Mouse (Mus musculus): Measurements from ENCODE around the gene Lsm12.

- no peak for TF ChIP-seq CTCF (IDR thresholded peaks at IDR 0.05; ENCODE audit: borderline replicate concordance, control insufficient read depth, extremely low read depth, insufficient read depth, low read length, poor library complexity)
- TF ChIP-seq POLR2A (IDR thresholded peaks at IDR 0.05; ENCODE audit: control insufficient read depth, extremely low read depth, insufficient read depth, low read length, poor library complexity): no peak
These were observed 23.8 kb upstream of the Lsm12 start for GRCm38 (mm10) chr11:102208846-102209245.

Data from thymus, adult 2 months (tissue).